Mouse (Mus musculus) gastrocnemius, adult 2 months (tissue): ENCODE data around the gene Chid1. TPM values are rescaled to one million over a fixed set of nuclear protein-coding genes. Genes with fewer than 3 reads are reported as not detected.

Experiments used
- DNase-seq: peaks from one replicate; pipeline ENCODE4 v3.0.0; 2022
- H3K27ac ChIP-seq: fragments of 200-600 bp; 2 replicates; pipeline ENCODE4 v1.8.1; 2022; ENCODE audit warnings: mild to moderate bottlenecking
- H3K4me3 ChIP-seq: fragments of 200-600 bp; 2 replicates; pipeline ENCODE4 v1.8.1; 2022; ENCODE audit warnings: mild to moderate bottlenecking, moderate library complexity
- CTCF ChIP-seq: fragments of 200-600 bp; IDR thresholded peaks from 2 replicates; pipeline ENCODE4 v1.8.1; 2022; ENCODE audit warnings: antibody characterized with exemption, mild to moderate bottlenecking, moderate library complexity
- intact Hi-C: fragments of 180-260 bp; cut with DNase I; formaldehyde crosslinking; loops from one replicate; pipeline ENCODE4 v1.15.1; 2025
- total RNA-seq, 2 experiments: library from RNA; stranded (reverse); gene quantifications; 2 replicates each; pipeline ENCODE4 v1.2.3; 2021

The Chid1 gene
- total RNA-seq, 2 experiments from 2014 or later = 11.5 to 21.6 TPM

GRCm38 (mm10) chr7:141518926-141519325 is 20.7 kb downstream of the Chid1 start:
- TF ChIP-seq CTCF = no peak
- no peak for DNase-seq
- Histone ChIP-seq H3K27ac (no peak overlapping the region), H3K4me3 (no peak overlapping the region)
- intact Hi-C loops = no loop called here

DNA sequence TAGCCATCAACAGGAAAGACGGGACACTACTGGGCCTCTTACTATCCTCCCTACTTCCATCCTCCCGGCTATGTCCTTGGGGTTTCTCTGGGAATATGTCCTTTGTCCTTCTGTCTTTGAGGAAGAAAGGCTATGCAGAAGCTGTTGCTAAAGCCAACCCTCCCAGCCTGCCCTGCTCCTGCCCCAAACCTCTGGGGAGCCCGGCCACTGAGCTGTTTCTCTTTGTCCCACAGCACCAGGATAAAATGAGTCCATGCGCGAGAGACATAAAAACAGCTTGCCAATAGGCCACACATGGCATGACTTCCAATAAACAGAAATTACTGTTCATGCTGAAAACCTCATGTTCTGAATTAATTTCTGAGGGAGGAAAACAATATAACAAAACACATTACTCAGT is 21.4 kb downstream of the Chid1 start:
- intact Hi-C loops = no loop called here
- Histone ChIP-seq H3K27ac (no peak overlapping the region), H3K4me3 (no peak overlapping the region)
- TF ChIP-seq CTCF = no peak
- no peak for DNase-seq

DNA sequence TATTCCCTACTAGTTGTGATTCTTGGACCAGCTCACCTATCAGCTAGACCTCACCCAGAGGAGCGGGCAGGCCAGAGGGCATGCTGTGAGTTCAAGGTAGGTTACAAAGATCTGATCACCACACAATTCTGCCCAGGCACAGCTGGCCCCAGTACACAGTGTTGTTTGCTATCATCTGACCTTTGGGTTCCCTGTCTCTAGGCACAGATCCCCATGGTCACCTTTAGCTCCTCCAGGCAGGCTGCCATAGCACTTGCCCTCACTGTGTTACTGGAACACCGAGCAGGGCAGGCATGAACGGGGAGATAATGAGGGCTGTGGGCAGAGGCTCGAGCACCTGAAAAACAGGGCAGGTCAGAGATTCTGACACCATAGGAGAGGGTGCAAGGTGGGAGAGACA is 22.0 kb downstream of the Chid1 start:
- intact Hi-C loops = no loop called here
- no peak overlapping the region for H3K4me3 ChIP-seq
- peak; percentile 53 for DNase-seq
- H3K27ac ChIP-seq = peak overlapping the region; percentile 16; the same call in 1 of the 2 replicates
- TF ChIP-seq CTCF = no peak

GRCm38 (mm10) chr7:141510681-141511191 is 28.9 kb downstream of the Chid1 start:
- Histone ChIP-seq H3K4me3 (no peak overlapping the region), H3K27ac (peak overlapping the region; percentile 35; the same call in 1 of the 2 replicates)
- intact Hi-C loops = no loop called here
- no peak for TF ChIP-seq CTCF
- DNase-seq = peak; percentile 53

DNA sequence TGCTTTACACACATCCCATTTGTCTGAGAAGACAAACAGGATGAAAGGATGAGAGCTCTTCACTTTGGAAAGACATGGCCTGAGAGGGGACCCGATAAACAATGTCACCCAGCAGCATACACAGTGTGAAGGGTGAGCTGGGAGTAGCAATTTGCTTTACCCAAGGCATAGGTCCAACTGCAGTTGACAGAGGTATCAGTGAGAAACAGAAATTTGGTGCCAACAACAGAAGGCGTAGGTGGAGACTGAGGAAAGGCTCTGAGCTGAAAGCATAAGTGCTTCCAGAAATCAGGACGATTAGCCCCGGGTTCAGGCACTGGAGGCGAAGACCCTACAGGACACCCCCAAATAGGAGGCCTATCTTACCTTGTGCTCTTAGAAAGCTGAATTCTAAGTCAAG is 29.5 kb downstream of the Chid1 start:
- intact Hi-C loops = no loop called here
- TF ChIP-seq CTCF = no peak
- Histone ChIP-seq H3K4me3 (no peak overlapping the region), H3K27ac (peak overlapping the region; percentile 35; the same call in 1 of the 2 replicates)
- DNase-seq = no peak

DNA sequence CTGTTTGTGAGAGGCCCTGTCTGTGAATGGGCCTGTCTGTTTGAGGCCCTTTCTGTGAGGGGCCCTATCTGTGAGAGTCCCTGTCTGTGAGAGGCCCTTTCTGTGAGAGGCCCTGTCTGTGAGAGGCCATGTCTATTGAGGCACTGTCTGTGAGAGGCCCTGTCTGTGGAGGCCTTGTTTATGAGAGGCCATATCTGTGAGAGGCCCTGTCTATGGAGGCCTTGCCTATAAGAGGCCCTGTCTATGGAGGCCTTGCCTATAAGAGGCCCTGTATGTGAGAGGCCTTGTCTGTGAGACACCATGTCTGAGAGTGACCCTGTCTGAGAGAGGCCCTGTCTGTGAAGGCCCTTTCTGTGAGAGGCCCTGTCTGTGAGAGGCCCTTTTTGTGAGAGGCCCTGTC is 31.5 kb downstream of the Chid1 start:
- no peak overlapping the region for H3K27ac ChIP-seq
- no peak for TF ChIP-seq CTCF
- intact Hi-C loops = no loop called here

DNA sequence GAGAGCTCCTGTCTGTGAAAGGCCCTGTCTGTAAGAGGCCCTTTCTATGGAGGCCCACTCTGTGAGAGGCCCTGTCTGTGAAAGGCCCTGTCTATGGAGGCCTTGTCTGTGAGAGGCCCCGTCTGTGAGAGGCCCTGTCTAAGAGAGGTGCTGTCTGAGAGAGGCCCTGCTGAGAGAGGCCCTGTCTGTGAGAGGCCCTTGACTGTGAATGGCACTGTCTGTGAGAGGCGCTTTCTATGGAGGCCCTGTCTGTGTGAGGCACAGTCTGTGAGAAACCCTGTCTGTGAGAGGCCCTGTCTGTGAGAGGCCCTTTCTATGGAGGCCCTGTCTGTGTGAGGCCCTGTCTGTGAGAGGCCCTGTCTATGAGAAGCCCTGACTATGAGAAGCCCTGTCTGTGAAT is 33.4 kb downstream of the Chid1 start:
- no peak overlapping the region for H3K27ac ChIP-seq
- no peak overlapping the region for H3K4me3 ChIP-seq
- intact Hi-C loops = no loop called here
- no peak for DNase-seq
- TF ChIP-seq CTCF = no peak

More for the DNA sequence above, 31.5 kb downstream of the Chid1 start:
- H3K4me3 ChIP-seq = no peak overlapping the region
- no peak for DNase-seq

- no peak for DNase-seq
- Histone ChIP-seq H3K4me3 (no peak overlapping the region), H3K27ac (no peak overlapping the region)
- no peak for TF ChIP-seq CTCF
- intact Hi-C loops = no loop called here
These were observed 37.1 kb downstream of the Chid1 start for GRCm38 (mm10) chr7:141502556-141502905.

GRCm38 (mm10) chr7:141501820-141502555 is 37.7 kb downstream of the Chid1 start:
- no peak overlapping the region for H3K4me3 ChIP-seq
- intact Hi-C loops = no loop called here
- no peak for DNase-seq
- no peak for TF ChIP-seq CTCF
- H3K27ac ChIP-seq = no peak overlapping the region

DNA sequence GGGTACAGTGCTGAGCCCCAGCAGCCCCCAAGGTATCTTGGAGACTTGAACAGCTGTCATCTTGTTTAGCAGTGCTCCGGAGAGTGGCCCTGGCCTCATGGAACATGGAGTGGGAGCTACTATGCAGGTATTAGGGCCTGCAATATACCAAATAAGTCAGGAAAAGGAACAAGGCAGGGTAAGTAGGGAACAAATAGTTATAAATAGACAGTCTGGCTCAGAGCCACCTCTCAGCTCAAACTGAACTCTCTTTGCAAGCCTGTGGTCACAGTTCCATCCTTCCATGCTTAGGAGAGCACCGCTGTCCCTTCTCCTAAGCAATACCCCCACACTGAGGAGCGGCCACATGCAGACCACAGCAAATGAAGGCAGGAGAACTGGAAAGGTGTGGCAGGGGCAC is 42.1 kb downstream of the Chid1 start:
- no peak for DNase-seq
- Histone ChIP-seq H3K27ac (peak overlapping the region; percentile 59), H3K4me3 (no peak overlapping the region)
- intact Hi-C loops = no loop called here
- TF ChIP-seq CTCF = no peak

- TF ChIP-seq CTCF = no peak
- H3K27ac ChIP-seq = no peak overlapping the region
- intact Hi-C loops = no loop called here
- DNase-seq = no peak
- H3K4me3 ChIP-seq = no peak overlapping the region
These were observed 43.7 kb downstream of the Chid1 start for GRCm38 (mm10) chr7:141495940-141496339.

GRCm38 (mm10) chr7:141495379-141495778 is 44.3 kb downstream of the Chid1 start:
- intact Hi-C loops = no loop called here
- no peak for DNase-seq
- no peak overlapping the region for H3K4me3 ChIP-seq
- TF ChIP-seq CTCF = no peak
- H3K27ac ChIP-seq = no peak overlapping the region

- no peak overlapping the region for H3K27ac ChIP-seq
- DNase-seq = no peak
- H3K4me3 ChIP-seq = no peak overlapping the region
- intact Hi-C loops = no loop called here
- no peak for TF ChIP-seq CTCF
These were observed 45.9 kb downstream of the Chid1 start for GRCm38 (mm10) chr7:141493729-141494128.

- no peak overlapping the region for H3K27ac ChIP-seq
- H3K4me3 ChIP-seq = no peak overlapping the region
- no peak for DNase-seq
- intact Hi-C loops = no loop called here
- TF ChIP-seq CTCF = no peak
These were observed 46.9 kb downstream of the Chid1 start for GRCm38 (mm10) chr7:141492738-141493137.
